ENCODE assay signal across 15 mouse cellular contexts in the genomic region with DNA sequence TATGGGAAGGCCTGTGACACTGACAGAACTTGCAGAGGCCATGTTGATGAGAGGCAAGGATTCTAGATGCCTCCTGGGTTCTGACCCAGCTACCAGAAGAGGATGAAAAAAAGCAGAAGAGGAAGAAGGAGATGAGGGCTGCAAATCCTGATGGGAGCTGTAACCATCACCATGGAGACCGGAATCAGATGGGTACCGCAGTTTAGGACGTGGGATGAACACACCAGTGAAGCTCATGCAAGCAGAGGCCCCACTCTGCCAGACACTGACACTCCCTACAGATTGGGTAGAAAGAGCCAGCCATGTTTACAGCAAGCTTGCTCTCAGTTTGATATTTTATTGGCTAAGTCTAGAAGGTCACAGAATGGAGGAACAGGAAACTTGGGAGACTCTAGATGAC.
DNase-seq lines count a peak whose midpoint lies in the region; TF ChIP-seq lines count a peak whose summit lies in the region.
"Had no signal": no experiment of that assay in that cellular context is flagged by ENCODE, and none has a peak within 500 bp of the region (broad histone marks: within the 10 kb centered on the region; RNA-seq: fewer than 3 reads in every experiment).

No protein-coding gene starts in this region.

- H3K4me3 ChIP-seq in layer of hippocampus, adult 2 months, result no peak overlapping the region
- no peak overlapping the region for H3K4me3 ChIP-seq in cortical plate, adult 2 months (ENCODE audit: insufficient read depth, low read length)
- H3K4me3 ChIP-seq in lung, adult 2 months (replicated peaks; ENCODE audit: extremely low read depth, low read depth, low read length), result no peak overlapping the region
- H3K4me3 ChIP-seq: hindbrain, embryonic 15.5 days; intestine, embryonic 15.5 days; midbrain, embryonic 13.5 days; neural tube, embryonic 12.5 days had no signal

- TF ChIP-seq CTCF in layer of hippocampus, adult 2 months (conservative IDR thresholded peaks at IDR 0.05), result no peak
- no peak for TF ChIP-seq CTCF in cortical plate, adult 2 months (IDR thresholded peaks at IDR 0.05; ENCODE audit: extremely low read depth, insufficient read depth, low read length)
- TF ChIP-seq CTCF in lung, adult 2 months (IDR thresholded peaks at IDR 0.05; ENCODE audit: insufficient read depth, low read length), result no peak

- no peak for TF ChIP-seq POLR2A in cortical plate, adult 2 months (IDR thresholded peaks at IDR 0.05; ENCODE audit: extremely low read depth, insufficient read depth, low read length)
- no peak for TF ChIP-seq POLR2A in lung, adult 2 months (IDR thresholded peaks at IDR 0.05; ENCODE audit: borderline replicate concordance, extremely low read depth, low read depth, low read length)

- 76% methylated on average over 3 of the region's 3 CpGs for WGBS in lung, adult 2 months

- peak overlapping the region; percentile 86 for H3K27ac ChIP-seq in layer of hippocampus, adult 2 months
- peak overlapping the region; percentile 75; the same call in 1 of the 2 replicates for H3K27ac ChIP-seq in cortical plate, adult 2 months (ENCODE audit: insufficient read depth, low read length)
- H3K27ac ChIP-seq: hindbrain, embryonic 15.5 days; intestine, embryonic 15.5 days; midbrain, embryonic 13.5 days; neural tube, embryonic 12.5 days; stomach, postnatal 0 days had no signal

- intact Hi-C loops in heart, postnatal 36 days (cut with DNase I), result loop anchor here (5.0 kb wide), 1 partner anchor 140 kb away; no protein-coding TSS in a partner anchor

- H3K4me1 ChIP-seq in cortical plate, adult 2 months (ENCODE audit: control insufficient read depth, insufficient read depth, low read length), result peaks cover 15% of the 10 kb centered on the region
- H3K4me1 ChIP-seq in lung, adult 2 months (ENCODE audit: control insufficient read depth, insufficient read depth, low read length), result peaks cover 4% of the 10 kb centered on the region
- H3K4me1 ChIP-seq: intestine, embryonic 15.5 days; midbrain, embryonic 13.5 days; neural tube, embryonic 12.5 days had no signal

- DNase-seq in heart, adult 11 months, result peak; percentile 86
- no peak for DNase-seq in heart, postnatal 36 days
- peak in 1 of 2 experiments; percentile 64 for DNase-seq in layer of hippocampus, adult 2 months (ENCODE audit: low spot score in 2 of 2)
- no peak for DNase-seq in layer of hippocampus, postnatal 10 days (ENCODE audit: low spot score in 2 of 2)
- DNase-seq in layer of hippocampus, adult 9-11 months, result peak; percentile 77
- no peak for DNase-seq in lung, adult 2 months
- DNase-seq: adrenal gland, postnatal 36 days; embryo, embryonic 11 days; liver had no signal

Comparison
In these comparisons a context has a peak if more than half of its experiments do, and no peak if none do; other contexts are left out.
1. DNase-seq: peak in heart, adult 11 months (single experiment) and layer of hippocampus, adult 9-11 months (single experiment); none in heart, postnatal 36 days (0 of 2), layer of hippocampus, postnatal 10 days (0 of 2) and lung, adult 2 months (single experiment).